Mouse (Mus musculus) adrenal gland, postnatal 25 days (tissue): ENCODE measurements at regions not wholly inside any gene's neighbourhood (a gene's known extent, or its start where the extent isn't known, plus 50 kb on each side); places are given as distances from the start of the nearest gene placed in this dataset.

Experiments used
- DNase-seq: peaks from one replicate; pipeline ENCODE4 v3.0.0; 2021; ENCODE audit warnings: mixed read lengths

GRCm38 (mm10) chr13:60427755-60428385 is 173.9 kb upstream of the Dapk1 start:
- DNase-seq: no peak

- peak; percentile 23 for DNase-seq
Measured at GRCm38 (mm10) chr13:60429148-60429547, 172.6 kb upstream of the Dapk1 start.

GRCm38 (mm10) chr13:60431412-60431811 is 170.3 kb upstream of the Dapk1 start:
- DNase-seq: peak; percentile 76

GRCm38 (mm10) chr13:60434221-60435210 is 167.2 kb upstream of the Dapk1 start:
- DNase-seq: no peak

GRCm38 (mm10) chr13:60435333-60435732 is 166.4 kb upstream of the Dapk1 start:
- DNase-seq: no peak

GRCm38 (mm10) chr13:60438177-60438576 is 163.6 kb upstream of the Dapk1 start:
- no peak for DNase-seq

- no peak for DNase-seq
Measured at GRCm38 (mm10) chr13:60440586-60440985, 161.2 kb upstream of the Dapk1 start.

GRCm38 (mm10) chr13:60445164-60445563 is 156.6 kb upstream of the Dapk1 start:
- DNase-seq: no peak

- DNase-seq: no peak
Measured at GRCm38 (mm10) chr13:60446926-60447325, 154.8 kb upstream of the Dapk1 start.

- peak; percentile 29 for DNase-seq
Measured at GRCm38 (mm10) chr13:60450721-60451506, 150.8 kb upstream of the Dapk1 start.

- DNase-seq: no peak
Measured at GRCm38 (mm10) chr13:60453821-60454483, 147.8 kb upstream of the Dapk1 start.

GRCm38 (mm10) chr13:60455033-60455619 is 146.6 kb upstream of the Dapk1 start:
- no peak for DNase-seq

- no peak for DNase-seq
Measured at GRCm38 (mm10) chr13:60455863-60456551, 145.7 kb upstream of the Dapk1 start.

GRCm38 (mm10) chr13:60457277-60457676 is 144.5 kb upstream of the Dapk1 start:
- no peak for DNase-seq

GRCm38 (mm10) chr13:60459002-60459401 is 142.7 kb upstream of the Dapk1 start:
- DNase-seq: no peak

- no peak for DNase-seq
Measured at GRCm38 (mm10) chr13:60466553-60467313, 135.0 kb upstream of the Dapk1 start.

- DNase-seq: peak; percentile 64
Measured at GRCm38 (mm10) chr13:60467821-60468579, 133.7 kb upstream of the Dapk1 start.

GRCm38 (mm10) chr13:60470426-60471398 is 131.0 kb upstream of the Dapk1 start:
- no peak for DNase-seq
